Mouse (Mus musculus): ENCODE measurements around the gene Lyzl4. TPM values are rescaled to one million over a fixed set of nuclear protein-coding genes. Genes with fewer than 3 reads are reported as not detected.

Gene Lyzl4
- polyA plus RNA-seq, 1 experiment from 2014 or later: 1.0 TPM

Other genes starting within 250 kb of the Lyzl4 start
- gene Cck, start 146.4 kb downstream of the Lyzl4 start, polyA plus RNA-seq (2015; fragmentation: Nextera tagmentation; extraction: Ambion mirVana): 2.3 TPM in 2 replicates
- 0.63 and 0.66 TPM in 2 replicates for gene Vipr1, start 620 bp upstream of the Lyzl4 start, polyA plus RNA-seq (2015; fragmentation: Nextera tagmentation; extraction: Ambion mirVana)
- gene Sec22c, start 63.4 kb upstream of the Lyzl4 start, polyA plus RNA-seq (2015; fragmentation: Nextera tagmentation; extraction: Ambion mirVana): 14.4 and 15.3 TPM in 2 replicates
- gene Ss18l2, start 68.2 kb upstream of the Lyzl4 start, polyA plus RNA-seq (2015; fragmentation: Nextera tagmentation; extraction: Ambion mirVana): 111 and 116 TPM in 2 replicates
- 66.5 and 71.5 TPM in 2 replicates for gene Nktr, start 77.1 kb upstream of the Lyzl4 start, polyA plus RNA-seq (2015; fragmentation: Nextera tagmentation; extraction: Ambion mirVana)
- gene Zfp651, start 117.2 kb upstream of the Lyzl4 start, polyA plus RNA-seq (2015; fragmentation: Nextera tagmentation; extraction: Ambion mirVana): 34.0 and 35.4 TPM in 2 replicates
- 16.7 and 23.2 TPM in 2 replicates for gene Klhl40, start 135.5 kb upstream of the Lyzl4 start, polyA plus RNA-seq (2015; fragmentation: Nextera tagmentation; extraction: Ambion mirVana)
- 1.2 and 2.5 TPM in 2 replicates for gene Hhatl, start 150.4 kb upstream of the Lyzl4 start, polyA plus RNA-seq (2015; fragmentation: Nextera tagmentation; extraction: Ambion mirVana)
- gene Ccdc13, start 197.4 kb upstream of the Lyzl4 start, polyA plus RNA-seq (2015; fragmentation: Nextera tagmentation; extraction: Ambion mirVana): 2.4 and 3.1 TPM in 2 replicates
- 212 and 224 TPM in 2 replicates for gene Higd1a, start 216.3 kb upstream of the Lyzl4 start, polyA plus RNA-seq (2015; fragmentation: Nextera tagmentation; extraction: Ambion mirVana)